In the genomic region with DNA sequence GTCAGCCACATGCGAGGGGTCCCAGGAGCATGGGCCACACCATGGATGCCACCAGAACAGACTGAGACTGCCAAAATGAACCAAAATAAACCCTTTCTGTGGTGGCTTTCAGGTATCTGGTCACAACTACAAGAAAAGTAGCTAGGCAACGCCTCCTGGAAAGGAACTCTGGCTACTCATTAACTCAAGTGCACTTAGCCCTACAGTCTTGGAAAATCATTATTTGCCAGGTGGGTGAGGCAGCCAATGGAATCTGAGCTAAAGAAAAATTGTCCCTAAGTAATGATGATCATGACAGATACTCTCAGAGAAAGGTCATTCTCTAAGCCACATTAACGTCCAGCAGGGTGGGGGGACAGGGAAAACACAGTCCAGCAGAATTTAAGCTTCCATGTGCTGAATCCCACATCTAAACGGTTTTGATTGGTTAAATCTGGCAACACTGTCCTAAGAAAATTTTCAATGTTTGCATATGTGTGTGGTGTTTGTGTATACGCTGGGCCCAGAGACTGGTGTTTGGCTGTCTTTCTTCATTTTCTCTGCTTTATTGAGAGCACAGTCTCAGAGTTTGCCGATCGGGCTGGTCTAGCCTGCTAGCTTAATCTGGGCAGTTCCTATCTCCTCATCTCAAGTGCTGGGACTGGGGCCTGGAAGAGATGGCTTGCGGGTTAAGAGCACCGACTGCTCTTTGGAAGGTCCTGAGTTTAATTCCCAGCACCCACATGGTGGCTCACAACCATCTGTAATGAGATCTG, we compare ENCODE assay signal across 13 mouse cellular contexts. TPM values are rescaled to one million over a fixed set of nuclear protein-coding genes. Genes with fewer than 3 reads are reported as not detected.
A peak's percentile ranks its signal among the peaks of the same experiment; 100 is the strongest.
DNase-seq lines count a peak whose midpoint lies in the region; ATAC-seq and TF ChIP-seq lines count a peak whose summit lies in the region.
"Had no signal": no experiment of that assay in that cellular context is flagged by ENCODE, and none has a peak within 500 bp of the region (broad histone marks: within the 10 kb centered on the region; RNA-seq: fewer than 3 reads in every experiment).

No protein-coding gene starts in this region.

- peak overlapping the region; percentile 90 for H3K27ac ChIP-seq in kidney, embryonic 16.5 days (ENCODE audit: low read length)
- H3K27ac ChIP-seq in lung, embryonic 14.5 days (ENCODE audit: low read depth), result peak overlapping the region; percentile 13
- H3K27ac ChIP-seq: embryonic facial prominence, embryonic 15.5 days; heart, embryonic 13.5 days; macrophage had no signal

- H3K9ac ChIP-seq in kidney, embryonic 16.5 days (replicated peaks; ENCODE audit: low read length), result no peak overlapping the region
- H3K9ac ChIP-seq in lung, embryonic 14.5 days, result no peak overlapping the region
- H3K9ac ChIP-seq: embryonic facial prominence, embryonic 15.5 days; heart, embryonic 13.5 days had no signal

- no peaks in the 10 kb centered on the region for H3K27me3 ChIP-seq in kidney, embryonic 16.5 days (ENCODE audit: insufficient read depth, low read length)
- H3K27me3 ChIP-seq in lung, embryonic 14.5 days (ENCODE audit: insufficient read depth, low read length), result no peaks in the 10 kb centered on the region
- H3K27me3 ChIP-seq: embryonic facial prominence, embryonic 15.5 days; heart, embryonic 13.5 days had no signal

- no peaks in the 10 kb centered on the region for H3K36me3 ChIP-seq in kidney, embryonic 16.5 days (ENCODE audit: insufficient read depth, low read length)
- H3K36me3 ChIP-seq in lung, embryonic 14.5 days (ENCODE audit: insufficient read depth), result no peaks in the 10 kb centered on the region
- H3K36me3 ChIP-seq: embryonic facial prominence, embryonic 15.5 days; heart, embryonic 13.5 days had no signal

- ATAC-seq in kidney, embryonic 16.5 days (ENCODE audit: low FRiP score, low TSS enrichment), result peak; percentile 73
- peak; percentile 73 for ATAC-seq in lung, embryonic 14.5 days (ENCODE audit: insufficient read depth)

- peak overlapping the region; percentile 33; the same call in 1 of the 2 replicates for H3K4me2 ChIP-seq in kidney, embryonic 16.5 days (replicated peaks; ENCODE audit: low read depth, low read length)
- H3K4me2 ChIP-seq in lung, embryonic 14.5 days, result no peak overlapping the region
- H3K4me2 ChIP-seq: embryonic facial prominence, embryonic 15.5 days; heart, embryonic 13.5 days had no signal

- TF ChIP-seq CTCF in lung, embryonic 14.5 days (IDR thresholded peaks at IDR 0.05; ENCODE audit: low read depth), result no peak

- peaks cover 6% of the 10 kb centered on the region; the same call in 1 of the 2 replicates for H3K4me1 ChIP-seq in kidney, embryonic 16.5 days (ENCODE audit: insufficient read depth, low read length)
- no peaks in the 10 kb centered on the region for H3K4me1 ChIP-seq in lung, embryonic 14.5 days (ENCODE audit: insufficient read depth)
- H3K4me1 ChIP-seq: embryonic facial prominence, embryonic 15.5 days; heart, embryonic 13.5 days had no signal

- H3K4me3 ChIP-seq in kidney, embryonic 16.5 days (ENCODE audit: low read length), result no peak overlapping the region
- no peak overlapping the region for H3K4me3 ChIP-seq in lung, embryonic 14.5 days (ENCODE audit: low read depth, low read length)
- H3K4me3 ChIP-seq: embryonic facial prominence, embryonic 15.5 days; heart, embryonic 13.5 days; myocyte had no signal

- peak; percentile 21 for DNase-seq in urinary bladder, adult 2 months (ENCODE audit: low spot score)
- no peak for DNase-seq in urinary bladder, postnatal 25 days (ENCODE audit: low spot score)
- peak; percentile 80 for DNase-seq in lung, embryonic 14.5 days
- DNase-seq in yolk sac, embryonic 10.5 days (ENCODE audit: low spot score), result peak; percentile 68
- DNase-seq in thymus, postnatal 14 days, result no peak
- no peak for DNase-seq in c-Kit-positive CD71-positive TER-119-positive erythroid progenitor cells, embryonic 14.5 days (ENCODE audit: low spot score)
- no peak for DNase-seq in heart, postnatal 10 days
- DNase-seq: cerebellum, postnatal 10 days had no signal

- no peaks in the 10 kb centered on the region for H3K9me3 ChIP-seq in kidney, embryonic 16.5 days (ENCODE audit: low read length)
- H3K9me3 ChIP-seq in lung, embryonic 14.5 days (ENCODE audit: low read depth, low read length), result no peaks in the 10 kb centered on the region
- H3K9me3 ChIP-seq: embryonic facial prominence, embryonic 15.5 days; heart, embryonic 13.5 days had no signal

- intact Hi-C loops in heart, postnatal 10 days (cut with DNase I), result no loop called here

- 67% methylated on average over 9 of the region's 9 CpGs for WGBS in kidney, embryonic 16.5 days
- WGBS in lung, embryonic 14.5 days, result 53% methylated on average over 9 of the region's 9 CpGs

RNA-seq across cellular contexts. Expression of a gene that starts 8.9 kb away (rescaled TPM):
- 55.0 and 72.3 TPM in 2 replicates for polyA plus RNA-seq in urinary bladder, adult 2 months (2012; rRNA removed)
- 10.6 and 12.1 TPM in 2 replicates for polyA plus RNA-seq in kidney, embryonic 16.5 days (2015; fragmentation: Nextera tagmentation; extraction: Ambion mirVana)
- 1.1 and 2.7 TPM in 2 replicates for polyA plus RNA-seq in lung, embryonic 14.5 days (2014; fragmentation: Nextera tagmentation; extraction: Ambion mirVana)
- under 1 TPM; 0.26 to 0.32 TPM for total RNA-seq in heart, postnatal 10 days (2021)
- polyA plus RNA-seq: macrophage had no signal

Comparison
In these comparisons a context has a peak if more than half of its experiments do, and no peak if none do; other contexts are left out.
1. DNase-seq: peak in urinary bladder, adult 2 months (single experiment), lung, embryonic 14.5 days (single experiment) and yolk sac, embryonic 10.5 days (single experiment); none in urinary bladder, postnatal 25 days (single experiment), thymus, postnatal 14 days (single experiment), c-Kit-positive CD71-positive TER-119-positive erythroid progenitor cells, embryonic 14.5 days (single experiment) and heart, postnatal 10 days (0 of 2).